Mouse (Mus musculus) mouse embryonic stem cell (cell line): Measurements from ENCODE around the gene Rab12.

Source experiments
- in situ Hi-C, 2 experiments: fragments of 300-500 bp; cut with MboI; formaldehyde crosslinking; loops; 1 replicate in 1 of 2; 3 replicates in 1 of 2; pipeline ENCODE4 v1.14.3; 2019 to 2020; ENCODE audit warnings: low sequenced_read_pairs in 2 of 2, low pct_unique_long_range_greater_than_20kb in 1 of 2, mixed read lengths in 1 of 2; ENCODE audit not compliant: unreplicated experiment in 1 of 2

Gene Rab12

DNA sequence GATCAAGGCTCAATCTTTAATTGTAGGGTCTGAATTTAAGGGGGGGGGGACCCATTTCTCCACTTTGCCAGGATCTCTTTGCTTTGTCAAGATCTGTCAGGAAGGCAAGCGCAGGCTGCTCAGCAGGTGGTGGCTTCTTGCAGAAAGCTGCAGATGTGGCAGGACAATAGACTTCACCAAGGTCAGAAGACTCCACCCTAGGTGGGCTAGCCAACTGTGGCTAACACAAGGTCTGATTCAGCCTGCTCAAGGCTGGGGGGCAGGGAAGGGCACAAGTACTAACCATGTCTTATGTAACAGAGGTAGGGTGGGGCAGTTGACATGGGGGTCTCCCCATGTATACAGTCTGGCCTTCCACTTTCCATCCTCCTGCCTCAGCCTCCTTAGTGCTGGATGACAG is 62.3 kb downstream of the Rab12 start:
- in situ Hi-C loops: loop anchor here in 1 of 2 experiments (10.0 kb wide), 1 partner anchor 222 kb away; no protein-coding TSS in a partner anchor

DNA sequence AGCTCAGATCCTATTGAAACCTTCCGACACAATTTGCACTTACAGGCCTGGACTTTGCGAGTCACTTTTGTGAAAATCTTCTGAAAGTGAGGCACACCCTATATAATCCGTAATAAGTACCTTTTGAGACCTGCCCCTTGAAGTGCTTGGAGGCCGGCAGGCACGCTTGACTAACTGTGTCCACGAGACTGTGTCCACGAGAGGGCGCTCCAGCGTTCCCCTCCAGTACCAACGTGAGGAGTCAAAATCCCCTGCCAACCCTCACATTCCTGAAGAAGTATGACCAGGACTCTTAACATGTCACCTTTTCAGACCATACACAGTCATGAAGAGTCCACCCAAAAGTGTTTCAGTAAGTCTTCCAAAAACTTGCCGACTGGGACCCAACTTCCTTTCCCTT is 68.4 kb downstream of the Rab12 start:
- in situ Hi-C loops: loop anchor here in 1 of 2 experiments (10.0 kb wide), 1 partner anchor 216 kb away; no protein-coding TSS in a partner anchor

DNA sequence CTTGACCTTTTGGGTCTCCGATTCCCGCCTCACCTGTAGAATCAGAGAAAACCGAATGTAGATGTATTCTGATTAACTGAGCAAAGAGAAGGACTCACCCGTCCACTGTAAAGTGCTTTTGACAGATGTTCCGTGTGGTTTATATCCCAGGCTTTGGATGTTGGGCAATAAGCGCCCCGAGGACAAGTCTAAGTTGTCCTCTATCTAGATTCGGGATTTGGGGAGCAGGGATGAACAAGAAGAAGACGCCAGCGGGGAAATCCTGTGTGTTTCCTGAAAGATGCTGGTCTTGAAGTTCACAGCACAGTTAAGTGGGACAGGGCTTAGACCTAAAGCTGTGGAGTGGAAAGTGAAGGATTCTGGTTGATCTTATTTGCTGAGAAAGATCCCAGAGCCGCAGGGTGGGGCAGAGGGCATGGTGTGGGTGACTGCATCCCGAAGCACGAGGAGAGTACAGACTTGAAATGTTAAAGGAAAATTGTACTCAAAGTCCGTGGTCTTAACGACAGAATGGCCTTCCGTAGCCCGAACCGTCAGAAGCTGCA is 68.9 kb downstream of the Rab12 start:
- in situ Hi-C loops: loop anchor here in 1 of 2 experiments (10.0 kb wide), 1 partner anchor 216 kb away; no protein-coding TSS in a partner anchor

GRCm38 (mm10) chr17:66449460-66450341 is 69.8 kb downstream of the Rab12 start, which contains the start of gene Mtcl1:
Gene Mtcl1 (minus strand): TSS chr17:66449750.
- in situ Hi-C loops: loop anchor here (5.0 to 10.0 kb wide), 2 partner anchors 38 to 215 kb away; no protein-coding TSS in a partner anchor

- in situ Hi-C loops: loop anchor here (5.0 kb wide), 1 partner anchor 39 kb away; no protein-coding TSS in a partner anchor
Observed at GRCm38 (mm10) chr17:66448421-66449405, 70.8 kb downstream of the Rab12 start.

DNA sequence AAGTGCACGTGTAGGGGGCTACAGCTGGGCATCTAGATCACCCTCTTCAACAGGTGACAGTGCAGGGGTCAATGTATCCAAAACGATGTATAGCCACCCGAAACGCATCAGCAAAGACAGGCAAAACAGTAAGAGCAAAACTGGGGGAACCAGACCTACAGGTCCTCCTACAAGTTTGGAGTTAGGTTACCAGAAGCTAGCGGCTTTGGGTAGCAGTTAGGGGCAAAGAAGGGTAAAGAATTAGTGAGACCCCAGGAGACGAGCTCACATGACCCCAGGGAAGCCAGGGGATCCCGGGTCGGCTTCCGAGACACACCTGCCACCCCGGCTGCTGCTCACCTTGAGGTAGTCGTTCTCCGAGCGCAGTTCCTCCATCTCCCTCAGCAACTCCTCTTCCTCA is 71.6 kb downstream of the Rab12 start:
- in situ Hi-C loops: loop anchor here (5.0 kb wide), 1 partner anchor 39 kb away; no protein-coding TSS in a partner anchor

DNA sequence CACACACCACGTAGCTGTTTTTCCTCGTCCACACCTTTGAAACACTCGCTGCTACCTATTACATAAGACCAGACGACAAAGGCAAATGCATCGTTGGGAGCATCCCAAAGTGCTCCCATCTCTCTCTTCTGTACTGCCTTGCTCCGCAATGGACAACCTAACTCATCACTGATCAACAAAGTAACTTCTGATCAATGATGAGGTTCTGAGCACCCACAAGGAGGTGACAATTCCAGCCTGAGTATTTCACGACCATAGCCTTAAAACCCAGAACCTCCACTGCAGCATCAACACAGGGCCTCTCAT is 72.6 kb downstream of the Rab12 start:
- in situ Hi-C loops: loop anchor here (5.0 kb wide), 1 partner anchor 40 kb away; no protein-coding TSS in a partner anchor

- in situ Hi-C loops: loop anchor here (5.0 kb wide), 1 partner anchor 41 kb away; no protein-coding TSS in a partner anchor
Observed at GRCm38 (mm10) chr17:66446196-66447006, 73.1 kb downstream of the Rab12 start.
